Mouse (Mus musculus) limb, embryonic 12.5 days (tissue): ENCODE measurements around the gene Zfp189. TPM values are rescaled to one million over a fixed set of nuclear protein-coding genes. Genes with fewer than 3 reads are reported as not detected.

Source experiments
- ATAC-seq: fragments of 200-750 bp; cut with Nextera tagmentation; 2 replicates; pipeline ENCODE4 v1.8.0; 2017; ENCODE audit warnings: low read depth, moderate TSS enrichment; ENCODE audit not compliant: insufficient number of reproducible peaks, insufficient read depth, low FRiP score, low TSS enrichment
- H3K27ac ChIP-seq: fragments of 300-500 bp; sonication (generic); 2 replicates; pipeline ENCODE4 v1.5.1; 2016; ENCODE audit warnings: mild to moderate bottlenecking, moderate library complexity
- H3K27me3 ChIP-seq: fragments of 300-500 bp; sonication (generic); 2 replicates; pipeline ENCODE4 v1.6.1; 2016; ENCODE audit warnings: mild to moderate bottlenecking, moderate library complexity
- H3K36me3 ChIP-seq: fragments of 300-500 bp; sonication (generic); 2 replicates; pipeline ENCODE4 v1.6.1; 2016; ENCODE audit warnings: mild to moderate bottlenecking, moderate library complexity
- H3K4me1 ChIP-seq: fragments of 300-500 bp; sonication (generic); replicated peaks from 2 replicates; pipeline ENCODE4 v1.6.1; 2016
- H3K4me2 ChIP-seq: fragments of 300-500 bp; sonication (generic); 2 replicates; pipeline ENCODE4 v1.6.1; 2016; ENCODE audit warnings: mild to moderate bottlenecking, moderate library complexity
- H3K4me3 ChIP-seq: fragments of 300-500 bp; sonication (generic); replicated peaks from 2 replicates; pipeline ENCODE4 v1.5.1; 2016; ENCODE audit warnings: mild to moderate bottlenecking
- H3K9ac ChIP-seq: fragments of 300-500 bp; sonication (generic); replicated peaks from 2 replicates; pipeline ENCODE4 v1.6.1; 2016; ENCODE audit warnings: mild to moderate bottlenecking, moderate library complexity
- H3K9me3 ChIP-seq: fragments of 300-500 bp; sonication (generic); 2 replicates; pipeline ENCODE4 v1.6.1; 2016; ENCODE audit warnings: mild to moderate bottlenecking, moderate library complexity
- WGBS: fragments of 180-500 bp; shearing (Covaris S2); methylation state at CpG from one replicate; pipeline ENCODE4 v1.1.7; 2016; 5-methylcytosine and 5-hydroxymethylcytosine counted together
- polyA plus RNA-seq: library from polyadenylated mRNA; unstranded; fragments of >200 nt; fragmentation: Nextera tagmentation; extraction: Ambion mirVana; gene quantifications from 2 replicates; pipeline ENCODE4 v1.2.1, GENCODE M21; 2016

Gene Zfp189
- polyA plus RNA-seq, 1 experiment from 2014 or later = 13.6 TPM

- Histone ChIP-seq H3K9ac (no peak overlapping the region), H3K27me3 (no peaks in the 10 kb centered on the region), H3K4me2 (no peak overlapping the region), H3K4me3 (no peak overlapping the region), H3K27ac (no peak overlapping the region), H3K36me3 (no peaks in the 10 kb centered on the region), H3K9me3 (no peaks in the 10 kb centered on the region), H3K4me1 (no peaks in the 10 kb centered on the region)
- WGBS = 94% methylated on average over 4 of the region's 4 CpGs
- ATAC-seq = no peak
These were observed 51.2 kb downstream of the Zfp189 start for GRCm38 (mm10) chr4:49572194-49572593.

Other genes starting within 250 kb of the Zfp189 start
- not detected in 2 replicates for gene Acnat2, start 113.0 kb upstream of the Zfp189 start, polyA plus RNA-seq
- not detected in 2 replicates for gene Acnat1, start 47.3 kb upstream of the Zfp189 start, polyA plus RNA-seq
- gene Baat, start 14.6 kb upstream of the Zfp189 start, polyA plus RNA-seq = not detected in 2 replicates
- gene Mrpl50, start 83 bp upstream of the Zfp189 start, polyA plus RNA-seq = 89.3 and 92.4 TPM in 2 replicates
- 0.10 TPM in 1 of 2 replicates, not detected in the other for gene Aldob, start 28.4 kb downstream of the Zfp189 start, polyA plus RNA-seq
- 16.6 and 20.8 TPM in 2 replicates for gene Tmem246, start 76.7 kb downstream of the Zfp189 start, polyA plus RNA-seq
- 57.3 and 61.5 TPM in 2 replicates for gene Rnf20, start 110.8 kb downstream of the Zfp189 start, polyA plus RNA-seq
- gene Ppp3r2, start 160.8 kb downstream of the Zfp189 start, polyA plus RNA-seq = 0.11 and 0.12 TPM in 2 replicates